Mouse (Mus musculus) ES-E14 (cell line): ENCODE measurements around the gene Gm42417. TPM values are rescaled to one million over a fixed set of nuclear protein-coding genes. Genes with fewer than 3 reads are reported as not detected.
A peak's percentile ranks its signal among the peaks of the same experiment; 100 is the strongest.

Experiments
- DNase-seq: peaks from one replicate; pipeline ENCODE4 v3.0.0-alpha.2; 2013; ENCODE audit warnings: low read depth, low spot score
- H3K27ac ChIP-seq: 2 replicates; pipeline ENCODE4 v1.5.1; 2012; ENCODE audit warnings: low read depth, mild to moderate bottlenecking, low read length, moderate library complexity, mixed read lengths; ENCODE audit not compliant: poor library complexity, insufficient read depth, severe bottlenecking
- H3K36me3 ChIP-seq: 2 replicates; pipeline ENCODE4 v1.6.1; 2012; ENCODE audit warnings: mild to moderate bottlenecking, low read length, moderate library complexity, mixed read lengths; ENCODE audit not compliant: control insufficient read depth, poor library complexity, insufficient read depth, severe bottlenecking
- H3K4me1 ChIP-seq, 2 experiments: fragments of 150-350 bp in 1 of 2; sonication (generic) in 1 of 2; 2 replicates each; pipeline ENCODE4 v1.6.1; 2012; ENCODE audit warnings: low read length in 2 of 2, mild to moderate bottlenecking in 1 of 2, mixed read lengths in 1 of 2; ENCODE audit not compliant: control insufficient read depth in 2 of 2, insufficient read depth in 2 of 2, poor library complexity in 1 of 2
- H3K4me3 ChIP-seq, 2 experiments: fragments of 150-350 bp in 1 of 2; sonication (generic) in 1 of 2; 2 replicates each; pipeline ENCODE4 v1.5.1; 2012; ENCODE audit warnings: low read length in 2 of 2, low read depth in 1 of 2, mild to moderate bottlenecking in 1 of 2, mixed read lengths in 1 of 2; ENCODE audit not compliant: insufficient read depth in 1 of 2, poor library complexity in 1 of 2, severe bottlenecking in 1 of 2
- H3K9ac ChIP-seq: 2 replicates; pipeline ENCODE4 v1.6.1; 2012; ENCODE audit warnings: low read depth, mild to moderate bottlenecking, low read length, mixed read lengths; ENCODE audit not compliant: poor library complexity, insufficient read depth, severe bottlenecking
- H3K9me3 ChIP-seq: fragments of 150-350 bp; sonication (generic); 2 replicates; pipeline ENCODE4 v1.6.1; 2012; ENCODE audit warnings: low read depth, mild to moderate bottlenecking, low read length; ENCODE audit not compliant: control insufficient read depth, insufficient read depth
- CHD2 ChIP-seq: IDR thresholded peaks from 2 replicates; pipeline ENCODE4 v1.6.1; 2014; ENCODE audit warnings: mild to moderate bottlenecking, low read depth, low read length, inconsistent platforms
- HCFC1 ChIP-seq: IDR thresholded peaks from 2 replicates; pipeline ENCODE4 v1.6.1; 2012; ENCODE audit warnings: low read length, inconsistent platforms, borderline replicate concordance; ENCODE audit not compliant: insufficient read depth
- MAFK ChIP-seq: IDR thresholded peaks from 2 replicates; pipeline ENCODE4 v1.6.1; 2014; ENCODE audit warnings: mild to moderate bottlenecking, low read depth, low read length, inconsistent platforms; ENCODE audit not compliant: insufficient read depth
- ZC3H11A ChIP-seq: IDR thresholded peaks from 2 replicates; pipeline ENCODE4 v1.6.1; 2012; ENCODE audit warnings: low read depth, mild to moderate bottlenecking, inconsistent platforms, low read length, borderline replicate concordance
- ZNF384 ChIP-seq: IDR thresholded peaks from 2 replicates; pipeline ENCODE4 v1.6.1; 2012; ENCODE audit warnings: low read depth, low read length, inconsistent platforms
- in situ Hi-C, 2 experiments: fragments of 600-800 bp; cut with MboI; formaldehyde crosslinking; loops; one replicate each; pipeline ENCODE4 v1.15.1; 2025; ENCODE audit warnings: low sequenced_read_pairs in 2 of 2, inconsistent platforms in 1 of 2; ENCODE audit not compliant: unreplicated experiment in 2 of 2
- total RNA-seq: library from RNA; depleted of rRNA; stranded (reverse); fragments of 300-350 nt; gene quantifications from 2 replicates; pipeline ENCODE4 v1.2.3, GENCODE M21; 2012

The Gm42417 gene
- total RNA-seq, 1 experiment, result not detected

DNA sequence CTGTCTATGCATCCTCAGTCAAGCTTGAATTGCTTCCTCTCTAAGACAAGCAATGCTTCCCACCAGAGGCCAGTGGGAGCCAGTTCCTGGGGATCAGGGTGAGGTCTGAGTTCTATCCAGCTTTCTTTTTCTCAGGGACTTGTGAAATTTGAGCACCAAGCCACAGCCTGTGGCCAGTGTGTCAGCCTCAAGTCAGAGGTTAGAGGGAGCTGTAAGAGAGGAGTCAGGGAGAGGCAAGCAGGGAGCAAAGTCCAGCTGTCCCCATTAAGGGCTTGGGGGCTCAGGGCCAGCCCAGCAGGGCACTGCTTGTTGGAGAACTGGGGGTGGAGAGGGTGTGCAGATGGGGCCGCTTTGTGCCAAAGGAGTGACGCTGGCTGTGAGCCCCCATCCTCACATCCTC lies 24.0 kb upstream of the Gm42417 start:
- TF ChIP-seq MAFK, result no peak
- TF ChIP-seq CHD2, result no peak
- TF ChIP-seq HCFC1, result no peak
- no peak for TF ChIP-seq ZNF384
- TF ChIP-seq ZC3H11A, result no peak
- Histone ChIP-seq H3K4me1 (peaks cover 0 to 23% of the 10 kb centered on the region in 2 experiments; a peak in 2 of 4 replicates), H3K4me3 (no peak overlapping the region), H3K9ac (no peak overlapping the region), H3K36me3 (no peaks in the 10 kb centered on the region), H3K9me3 (no peaks in the 10 kb centered on the region), H3K27ac (no peak overlapping the region)
- in situ Hi-C loops, result no loop called here
- DNase-seq, result no peak

DNA sequence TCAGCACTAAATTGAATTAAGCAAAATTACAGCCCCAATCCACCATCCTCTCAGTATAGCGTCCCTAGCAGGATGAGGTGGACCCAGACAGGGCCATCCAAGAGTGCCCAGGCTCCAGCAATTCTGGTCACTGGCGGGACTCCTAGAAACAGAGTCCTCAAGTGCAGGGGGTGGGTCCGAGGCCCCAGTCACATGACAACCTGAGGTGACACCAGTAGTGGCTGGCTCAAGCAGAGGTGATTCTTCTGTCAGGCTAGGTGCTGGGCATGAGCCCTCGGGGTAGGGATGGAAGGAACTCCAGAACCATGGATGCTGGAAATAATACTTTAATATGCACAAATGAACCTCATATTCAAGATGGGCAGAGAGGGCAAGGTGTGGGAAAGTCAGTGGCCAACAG lies 23.2 kb upstream of the Gm42417 start:
- H3K36me3 ChIP-seq, result no peaks in the 10 kb centered on the region
- no peak overlapping the region for H3K4me3 ChIP-seq
- H3K9ac ChIP-seq, result no peak overlapping the region
- in situ Hi-C loops, result no loop called here
- DNase-seq, result no peak
- H3K9me3 ChIP-seq, result no peaks in the 10 kb centered on the region
- peaks cover 0 to 18% of the 10 kb centered on the region in 2 experiments; a peak in 1 of 4 replicates for H3K4me1 ChIP-seq
- no peak overlapping the region for H3K27ac ChIP-seq
- TF ChIP-seq HCFC1 (no peak), ZNF384 (no peak), ZC3H11A (no peak)

DNA sequence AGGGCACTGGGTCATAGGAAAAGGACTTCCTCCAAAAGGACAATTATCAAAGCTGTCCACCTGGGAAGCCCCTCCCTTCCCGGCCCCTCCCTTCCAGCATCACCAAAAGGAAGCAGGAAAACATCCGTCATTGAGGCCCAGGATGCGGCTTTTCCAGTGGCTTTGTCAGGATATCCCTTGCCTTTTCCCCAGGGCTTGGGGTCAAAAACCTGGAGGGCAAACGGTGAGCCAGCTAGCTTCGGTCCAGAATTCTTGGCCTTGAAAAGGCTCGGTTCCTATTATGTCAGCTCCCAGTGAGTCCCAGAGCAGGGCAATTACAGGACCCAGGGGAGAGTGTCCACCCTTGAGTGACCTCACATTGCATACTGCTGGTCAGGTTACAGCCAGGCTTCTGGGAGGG lies 21.7 kb upstream of the Gm42417 start:
- H3K36me3 ChIP-seq, result no peaks in the 10 kb centered on the region
- no peak for DNase-seq
- no peaks in the 10 kb centered on the region for H3K9me3 ChIP-seq
- in situ Hi-C loops, result no loop called here
- H3K4me3 ChIP-seq, result no peak overlapping the region
- H3K27ac ChIP-seq, result no peak overlapping the region
- H3K4me1 ChIP-seq, result peaks cover 0 to 9% of the 10 kb centered on the region in 2 experiments; a peak in 2 of 4 replicates
- H3K9ac ChIP-seq, result no peak overlapping the region
- TF ChIP-seq ZNF384 (no peak), CHD2 (no peak)

DNA sequence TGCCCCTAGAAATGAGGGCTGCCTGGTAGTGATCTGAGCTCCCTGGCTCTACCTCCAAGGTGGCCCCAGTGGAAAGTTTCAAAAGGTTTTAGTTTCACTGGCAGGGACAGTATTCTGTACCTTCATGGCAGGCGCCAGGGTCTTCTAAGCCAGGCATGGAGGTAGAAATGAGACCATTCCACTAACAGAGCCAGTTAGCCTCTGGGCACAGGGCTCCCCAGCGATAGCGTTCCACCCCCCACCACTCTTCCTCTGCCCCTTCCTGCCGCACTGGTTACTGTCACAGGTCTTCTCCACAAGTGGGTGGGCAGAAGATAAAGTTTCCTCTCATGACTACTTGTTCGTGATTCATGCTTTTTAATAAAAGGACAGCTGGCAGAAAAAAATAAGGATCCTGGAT lies 20.7 kb upstream of the Gm42417 start:
- in situ Hi-C loops, result no loop called here
- Histone ChIP-seq H3K9ac (no peak overlapping the region), H3K4me3 (no peak overlapping the region), H3K27ac (no peak overlapping the region), H3K36me3 (no peaks in the 10 kb centered on the region), H3K4me1 (peaks cover 2 to 16% of the 10 kb centered on the region in 2 experiments; a peak in 2 of 4 replicates), H3K9me3 (no peaks in the 10 kb centered on the region)
- no peak for TF ChIP-seq MAFK
- no peak for DNase-seq

DNA sequence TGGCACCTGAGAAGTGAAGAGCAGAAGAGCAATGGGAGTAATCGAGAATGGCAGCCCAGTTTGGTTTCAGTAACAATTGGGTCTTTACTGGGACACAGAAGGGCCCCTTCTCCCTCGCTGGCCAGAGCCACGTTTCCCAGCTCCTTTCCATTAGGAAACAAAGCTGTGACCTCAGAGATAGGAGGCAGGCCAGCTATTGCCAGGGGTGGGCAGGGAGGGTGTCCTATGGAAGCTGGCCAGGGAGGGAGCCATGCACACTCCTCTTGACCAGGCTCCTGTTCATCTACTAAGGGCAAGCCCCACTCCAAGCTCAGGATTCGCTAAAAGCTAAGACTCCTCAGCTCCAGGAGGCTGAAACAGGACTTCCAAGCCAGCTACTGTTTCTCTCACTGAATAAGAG lies 20.0 kb upstream of the Gm42417 start:
- Histone ChIP-seq H3K4me3 (peak overlapping the region in 1 of 2 experiments; percentile 97; a peak in 1 of 4 replicates), H3K9me3 (no peaks in the 10 kb centered on the region), H3K36me3 (no peaks in the 10 kb centered on the region), H3K9ac (no peak overlapping the region), H3K27ac (no peak overlapping the region), H3K4me1 (peaks cover 3 to 16% of the 10 kb centered on the region in 2 experiments; a peak in 2 of 4 replicates)
- in situ Hi-C loops, result no loop called here
- no peak for DNase-seq
- TF ChIP-seq MAFK (no peak), HCFC1 (no peak), ZNF384 (no peak), CHD2 (no peak), ZC3H11A (no peak)
